Mouse (Mus musculus) spleen, adult 2 months (tissue): ENCODE results near the gene Spata2.

ENCODE experiments used
- CTCF ChIP-seq: fragments of 200-500 bp; IDR thresholded peaks from 2 replicates; pipeline ENCODE4 v1.5.1; 2011; ENCODE audit warnings: mild to moderate bottlenecking, inconsistent platforms; ENCODE audit not compliant: insufficient read depth, insufficient read length, insufficient replicate concordance; ENCODE audit errors: extremely low read depth
- POLR2A ChIP-seq: fragments of 200-500 bp; IDR thresholded peaks from 2 replicates; pipeline ENCODE4 v1.6.1; 2011; ENCODE audit warnings: low read depth, low read length, inconsistent platforms

DNA sequence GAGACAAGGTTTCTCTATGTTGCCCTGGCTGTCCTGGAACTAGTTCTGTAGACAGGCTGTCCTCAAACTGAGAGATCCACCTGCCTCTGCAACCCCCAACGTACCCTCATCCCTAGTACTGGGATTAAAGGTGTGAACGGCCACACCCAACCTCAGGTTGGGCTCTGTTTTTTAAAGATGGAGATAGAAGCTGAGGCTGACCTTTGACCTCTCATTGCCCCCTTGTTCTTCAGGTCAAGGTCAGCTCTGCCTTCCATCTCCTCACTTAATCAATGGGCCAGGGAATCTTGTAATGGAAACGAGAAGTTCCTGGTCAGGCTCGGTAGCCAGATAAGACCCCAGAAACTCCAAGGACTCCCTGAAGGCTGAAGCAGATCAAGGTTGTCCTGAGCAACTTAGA, 37.8 kb upstream of the Spata2 start:
- TF ChIP-seq CTCF (no peak), POLR2A (no peak)
